Mouse (Mus musculus): ENCODE measurements around the gene Ms4a4a. TPM values are rescaled to one million over a fixed set of nuclear protein-coding genes. Genes with fewer than 3 reads are reported as not detected.
"Not testable (repeated sequence)": the region's sequence is repeated elsewhere in the genome, so short reads cannot be mapped to it uniquely, and the experiment has no call there.

Ms4a4a gene
- polyA plus RNA-seq, 1 experiment: 0.18 TPM

GRCm38 (mm10) chr19:11418865-11419264 lies 43.5 kb downstream of the Ms4a4a start:
- DNase-seq (ENCODE audit: extremely low spot score in 1 of 2, low spot score in 1 of 2): not testable (repeated sequence)

DNA sequence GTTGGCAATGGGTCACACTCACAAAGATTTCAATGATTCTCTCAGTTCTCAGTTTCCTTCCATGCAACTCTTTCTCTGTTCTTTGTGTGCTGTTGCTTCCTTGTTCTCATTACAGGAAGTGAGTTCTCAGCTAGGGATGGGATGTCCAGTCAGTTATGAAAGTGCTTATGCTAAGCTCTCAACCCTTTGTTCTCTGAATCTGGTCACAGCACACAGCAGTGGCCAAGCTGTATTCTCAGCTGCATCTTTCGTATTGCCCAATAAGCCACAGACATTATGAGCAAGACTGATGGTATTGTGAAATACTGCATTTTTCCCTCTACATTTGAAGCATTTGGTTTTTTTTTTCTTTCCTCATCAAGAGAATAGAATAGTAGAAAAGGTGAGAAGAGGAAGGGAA lies 55.9 kb downstream of the Ms4a4a start:
- not testable (repeated sequence) for DNase-seq (ENCODE audit: extremely low spot score in 1 of 2, low spot score in 1 of 2)

DNA sequence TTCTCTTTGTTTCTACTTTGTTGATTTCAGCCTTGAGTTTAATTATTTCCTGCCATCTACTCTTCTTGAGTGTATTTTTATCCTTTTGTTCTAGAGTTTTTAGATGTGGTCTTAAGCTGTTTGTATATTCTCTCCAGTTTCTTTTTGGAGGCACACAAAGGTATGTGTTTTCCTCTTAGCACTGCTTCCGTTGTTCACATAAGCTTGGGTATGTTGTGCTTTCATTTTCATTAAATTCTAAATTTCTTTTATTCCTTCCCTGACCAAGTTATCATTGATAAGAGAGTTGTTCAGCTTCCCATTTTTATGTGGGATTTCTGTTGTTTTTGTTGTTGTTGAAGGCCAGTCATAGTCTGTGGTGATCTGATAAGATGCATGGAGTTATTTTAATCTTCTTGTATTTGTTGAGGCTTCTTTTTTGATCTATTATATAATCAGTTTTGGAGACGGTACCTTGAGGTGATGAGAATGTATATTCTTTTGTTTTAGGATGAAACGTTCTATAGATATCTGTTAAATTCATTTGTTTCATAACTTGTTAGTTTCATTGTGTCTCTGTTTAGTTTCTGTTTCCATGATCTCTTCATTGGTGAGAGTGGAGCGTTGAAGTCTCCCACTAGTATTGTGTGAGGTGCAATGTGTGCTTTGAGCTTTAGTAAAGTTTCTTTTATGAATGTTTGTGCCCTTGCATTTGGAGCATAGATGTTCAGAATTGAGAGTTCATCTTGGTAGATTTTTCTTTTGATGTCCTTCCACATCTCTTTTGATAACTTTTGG lies 59.9 kb downstream of the Ms4a4a start:
- DNase-seq (ENCODE audit: extremely low spot score in 1 of 2, low spot score in 1 of 2): no peak

Other genes starting within 250 kb of the Ms4a4a start
- not detected in 2 replicates for gene 1700017D01Rik, start 244.6 kb upstream of the Ms4a4a start, polyA plus RNA-seq (2012; rRNA removed)
- gene 1700025F22Rik, start 210.2 kb upstream of the Ms4a4a start, polyA plus RNA-seq (2012; rRNA removed): not detected in 2 replicates
- gene Ms4a13, start 178.8 kb upstream of the Ms4a4a start, polyA plus RNA-seq (2012; rRNA removed): not detected in 2 replicates
- not detected in 2 replicates for gene Ms4a12, start 143.1 kb upstream of the Ms4a4a start, polyA plus RNA-seq (2012; rRNA removed)
- 0.06 and 0.11 TPM in 2 replicates for gene Ms4a1, start 109.3 kb upstream of the Ms4a4a start, polyA plus RNA-seq (2012; rRNA removed)
- not detected in 2 replicates for gene Ms4a5, start 91.7 kb upstream of the Ms4a4a start, polyA plus RNA-seq (2012; rRNA removed)
- 0.08 and 0.18 TPM in 2 replicates for gene Ms4a14, start 61.1 kb upstream of the Ms4a4a start, polyA plus RNA-seq (2012; rRNA removed)
- gene Ms4a7, start 39.4 kb upstream of the Ms4a4a start, polyA plus RNA-seq (2012; rRNA removed): 0.72 and 0.82 TPM in 2 replicates
- gene Ms4a4c, start 29.2 kb downstream of the Ms4a4a start, polyA plus RNA-seq (2012; rRNA removed): 0.17 and 0.32 TPM in 2 replicates
- 0.14 and 0.46 TPM in 2 replicates for gene Ms4a4b, start 68.0 kb downstream of the Ms4a4a start, polyA plus RNA-seq (2012; rRNA removed)
- 0.50 and 0.96 TPM in 2 replicates for gene Ms4a6c, start 93.8 kb downstream of the Ms4a4a start, polyA plus RNA-seq (2012; rRNA removed)
- gene Gm8369, start 110.4 kb downstream of the Ms4a4a start, polyA plus RNA-seq (2012; rRNA removed): 0.23 and 1.0 TPM in 2 replicates
- gene Ms4a6b, start 141.0 kb downstream of the Ms4a4a start, polyA plus RNA-seq (2012; rRNA removed): 1.6 and 2.7 TPM in 2 replicates
- gene Ms4a4d, start 161.3 kb downstream of the Ms4a4a start, polyA plus RNA-seq (2012; rRNA removed): not detected in 2 replicates
- 1.2 and 2.0 TPM in 2 replicates for gene Ms4a6d, start 229.3 kb downstream of the Ms4a4a start, polyA plus RNA-seq (2012; rRNA removed)
- not detected in 2 replicates for gene Ms4a2, start 248.2 kb downstream of the Ms4a4a start, polyA plus RNA-seq (2012; rRNA removed)

Data from frontal cortex, adult 2 months (tissue).